Mouse (Mus musculus) subcutaneous adipose tissue, adult 2 months (tissue): ENCODE results near the gene Fcgr3. TPM values are rescaled to one million over a fixed set of nuclear protein-coding genes. Genes with fewer than 3 reads are reported as not detected.

Source experiments
- polyA plus RNA-seq: library from polyadenylated mRNA; depleted of rRNA; stranded (reverse); fragments of >200 nt; gene quantifications from 2 replicates; pipeline ENCODE4 v1.2.3, GENCODE M21; 2012; ENCODE audit warnings: low replicate concordance; rRNA removed

The Fcgr3 gene
- 35.0 and 43.9 TPM in 2 replicates for polyA plus RNA-seq

DNA sequence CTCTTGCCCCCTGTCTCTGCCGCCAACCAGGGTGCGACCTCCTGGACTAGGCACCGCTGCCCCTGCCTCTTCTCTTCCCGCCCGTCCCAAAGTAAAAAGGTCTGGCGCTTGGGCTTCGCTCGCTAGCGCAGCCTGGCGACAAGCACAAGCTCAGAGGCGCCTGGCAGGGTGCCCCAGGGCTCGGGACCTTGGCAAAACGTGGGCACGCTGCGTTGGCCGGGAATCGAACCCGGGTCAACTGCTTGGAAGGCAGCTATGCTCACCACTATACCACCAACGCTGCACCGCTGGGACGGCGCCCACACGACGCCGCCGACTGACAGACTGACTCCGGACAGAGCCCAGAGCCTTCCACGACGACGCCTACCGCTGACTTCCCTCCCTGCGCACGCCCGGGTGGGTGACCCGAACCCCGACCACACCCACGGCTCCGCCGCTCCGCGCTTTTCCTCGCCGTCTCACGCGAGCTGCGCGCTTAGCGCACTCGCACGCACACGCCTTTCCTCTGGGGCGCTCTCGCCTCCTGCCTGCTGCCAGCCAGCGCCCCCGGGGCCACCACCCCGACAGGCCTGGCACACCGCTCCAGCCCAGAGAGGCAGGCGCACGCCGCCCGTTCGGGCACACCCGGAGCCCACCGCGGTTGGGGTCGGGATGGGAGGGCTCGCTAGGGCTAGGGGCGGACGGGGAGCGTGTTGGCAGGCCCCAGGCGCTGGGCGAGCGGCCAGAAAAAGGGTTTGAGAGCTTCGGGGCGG, at the start of gene Fcgr3:
Fcgr3 (minus strand) TSS at position 445 of the 752 bp plus-strand sequence.

DNA sequence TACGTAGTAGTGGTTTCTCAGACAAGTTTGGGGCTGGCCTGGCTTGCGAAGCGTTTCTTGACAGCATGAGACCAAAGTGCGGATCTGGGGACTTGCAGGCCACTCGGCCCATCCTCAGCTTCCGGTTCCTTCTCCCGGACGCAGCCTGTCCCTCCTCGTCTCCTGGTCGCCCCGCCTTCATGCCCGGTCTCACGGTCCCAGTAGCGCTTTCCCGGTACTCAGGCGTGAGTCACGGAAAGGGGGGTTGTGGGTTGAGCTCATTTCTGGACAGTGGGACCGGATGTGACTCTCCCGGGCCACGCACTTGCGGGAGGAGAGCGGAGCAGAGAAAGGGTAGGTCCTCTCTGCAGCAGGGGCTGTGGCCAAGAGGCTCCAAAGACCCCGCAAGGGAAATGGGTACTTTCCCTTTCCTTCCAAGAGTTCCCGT, 49.2 kb upstream of the Fcgr3 start, which contains the start of gene Cfap126:
Cfap126 (plus strand) TSS at position 46 of the 427 bp plus-strand sequence.

DNA sequence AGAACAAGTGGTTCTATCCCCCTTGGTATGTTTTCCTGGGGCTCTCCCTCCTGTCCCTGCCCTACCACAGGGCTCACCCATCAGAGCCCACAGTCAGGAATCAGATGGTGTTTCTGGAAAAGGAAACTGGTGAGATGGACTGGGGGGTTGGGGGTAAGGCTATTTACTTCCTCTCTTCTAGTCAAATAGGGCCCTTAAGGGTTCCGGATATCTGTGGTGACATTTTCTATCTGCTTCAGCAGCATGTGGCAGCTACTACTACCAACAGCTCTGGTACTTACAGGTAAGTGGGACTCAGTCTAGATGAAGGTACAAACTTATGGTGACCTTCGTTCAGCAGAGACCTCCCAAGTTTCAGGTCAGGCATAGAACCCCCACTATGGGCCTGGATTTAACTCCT, 46.0 kb downstream of the Fcgr3 start, which contains the start of gene Fcgr4:
Fcgr4 (plus strand) TSS at position 184 of the 400 bp plus-strand sequence.

Other genes with a start within 250 kb of the Fcgr3 start
- gene Atf6, start 197.2 kb downstream of the Fcgr3 start, polyA plus RNA-seq, result 16.3 and 17.5 TPM in 2 replicates
- 0.75 and 1.2 TPM in 2 replicates for gene Gm26620, start 179.9 kb downstream of the Fcgr3 start, polyA plus RNA-seq
- gene Dusp12, start 179.4 kb downstream of the Fcgr3 start, polyA plus RNA-seq, result 10.4 and 24.2 TPM in 2 replicates
- 0.09 and 0.40 TPM in 2 replicates for gene Fcrlb, start 152.0 kb downstream of the Fcgr3 start, polyA plus RNA-seq
- 0.79 and 2.4 TPM in 2 replicates for gene Fcrla, start 137.4 kb downstream of the Fcgr3 start, polyA plus RNA-seq
- gene Fcgr2b, start 88.4 kb downstream of the Fcgr3 start, polyA plus RNA-seq, result 38.9 and 43.1 TPM in 2 replicates
- 1.5 and 5.4 TPM in 2 replicates for gene Fcgr4, start 46.0 kb downstream of the Fcgr3 start, polyA plus RNA-seq
- gene Cfap126, start 49.0 kb upstream of the Fcgr3 start, polyA plus RNA-seq, result 6.9 and 8.9 TPM in 2 replicates
- gene Sdhc, start 85.7 kb upstream of the Fcgr3 start, polyA plus RNA-seq, result 312 and 379 TPM in 2 replicates
- 5.5 and 11.1 TPM in 2 replicates for gene Mpz, start 85.8 kb upstream of the Fcgr3 start, polyA plus RNA-seq
- 5.6 and 108 TPM in 2 replicates for gene Pcp4l1, start 131.3 kb upstream of the Fcgr3 start, polyA plus RNA-seq
- 0.04 and 0.05 TPM in 2 replicates for gene Nr1i3, start 149.0 kb upstream of the Fcgr3 start, polyA plus RNA-seq
- 44.5 and 52.7 TPM in 2 replicates for gene Tomm40l, start 157.6 kb upstream of the Fcgr3 start, polyA plus RNA-seq
- 2.0 and 6.4 TPM in 2 replicates for gene Apoa2, start 160.1 kb upstream of the Fcgr3 start, polyA plus RNA-seq
- 88.4 and 215 TPM in 2 replicates for gene Fcer1g, start 169.4 kb upstream of the Fcgr3 start, polyA plus RNA-seq
- gene Adamts4, start 185.5 kb upstream of the Fcgr3 start, polyA plus RNA-seq, result 3.4 and 17.1 TPM in 2 replicates
- gene Ndufs2, start 186.5 kb upstream of the Fcgr3 start, polyA plus RNA-seq, result 200 and 214 TPM in 2 replicates
- 35.7 and 84.0 TPM in 2 replicates for gene B4galt3, start 205.4 kb upstream of the Fcgr3 start, polyA plus RNA-seq
- 62.6 and 104 TPM in 2 replicates for gene Ppox, start 216.3 kb upstream of the Fcgr3 start, polyA plus RNA-seq
- gene Usp21, start 223.1 kb upstream of the Fcgr3 start, polyA plus RNA-seq, result 37.7 and 84.4 TPM in 2 replicates
- 36.2 and 46.1 TPM in 2 replicates for gene Ufc1, start 230.1 kb upstream of the Fcgr3 start, polyA plus RNA-seq